Mouse (Mus musculus): Measurements from ENCODE around the gene Actr6. TPM values are rescaled to one million over a fixed set of nuclear protein-coding genes. Genes with fewer than 3 reads are reported as not detected.
"Not testable (repeated sequence)": the region's sequence is repeated elsewhere in the genome, so short reads cannot be mapped to it uniquely, and the experiment has no call there.

Actr6 gene
- polyA plus RNA-seq, 2 experiments, result 16.0 to 34.3 TPM

DNA sequence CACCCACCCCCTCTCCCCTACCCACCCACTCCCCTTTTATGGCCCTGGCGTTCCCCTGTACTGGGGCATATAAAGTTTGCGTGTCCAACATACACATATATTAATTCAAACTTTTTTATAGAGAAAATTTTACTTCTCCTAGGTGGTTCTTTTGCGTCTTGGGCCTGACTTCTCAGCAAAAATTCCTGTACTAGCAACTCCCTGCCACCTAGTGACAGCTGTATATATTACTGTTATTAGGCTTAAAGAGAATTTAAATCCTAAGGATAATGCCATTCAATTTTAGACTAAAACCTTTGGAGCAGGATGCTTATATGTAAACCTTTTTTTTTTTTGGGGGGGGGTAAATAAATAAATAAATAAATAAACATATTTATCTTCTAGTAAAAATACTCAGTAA, 24.7 kb downstream of the Actr6 start:
- Histone ChIP-seq H3K9me3 (ENCODE audit: control insufficient read depth, low read length) (no peaks in the 10 kb centered on the region), H3K9ac (ENCODE audit: low read depth, low read length, severe bottlenecking) (no peak overlapping the region), H3K4me2 (replicated peaks; ENCODE audit: low read depth, low read length, severe bottlenecking) (no peak overlapping the region), H3K27me3 (ENCODE audit: control insufficient read depth, insufficient read depth, low read length) (no peaks in the 10 kb centered on the region), H3K4me1 (ENCODE audit: control insufficient read depth, insufficient read depth, low read length) (0 out of 2 replicates have a peak, but pooled peaks cover 3% of the 10 kb centered on the region), H3K36me3 (ENCODE audit: control insufficient read depth, insufficient read depth, low read length) (peaks cover 6% of the 10 kb centered on the region; the same call in 1 of the 2 replicates), H3K27ac (replicated peaks; ENCODE audit: low read depth, low read length) (no peak overlapping the region), H3K4me3 (replicated peaks; ENCODE audit: low read length) (no peak overlapping the region)
- 50% methylated on average over 3 of the region's 3 CpGs for WGBS
- ATAC-seq (ENCODE audit: low FRiP score, low read depth) (no peak), DNase-seq (ENCODE audit: low spot score) (peak; percentile 34)
- TF ChIP-seq POLR2A (IDR thresholded peaks at IDR 0.05; ENCODE audit: borderline replicate concordance, extremely low read depth, insufficient read depth, insufficient read length), result no peak

DNA sequence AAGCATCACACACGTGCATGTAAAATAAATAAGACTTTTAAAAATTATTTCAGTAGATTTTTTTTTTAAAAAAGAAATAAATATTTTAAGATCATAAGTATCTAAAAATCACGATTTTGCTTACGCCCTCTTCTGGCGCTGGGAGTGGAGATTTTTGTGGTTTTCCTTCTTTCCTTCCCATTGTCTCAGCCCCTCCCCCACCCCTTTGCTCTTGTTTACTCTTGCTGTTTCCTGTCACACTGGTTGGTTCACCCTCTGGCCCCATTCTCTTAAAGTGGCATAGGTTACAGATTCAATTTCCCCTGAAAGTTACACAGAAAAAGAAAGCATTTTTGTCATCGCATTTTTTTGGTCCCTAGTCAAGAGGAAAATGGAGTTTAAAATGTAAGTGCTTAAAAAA, 29.1 kb downstream of the Actr6 start:
- H3K9ac ChIP-seq (ENCODE audit: low read depth, low read length, severe bottlenecking), result no peak overlapping the region
- no peaks in the 10 kb centered on the region for H3K36me3 ChIP-seq (ENCODE audit: control insufficient read depth, insufficient read depth, low read length)
- ATAC-seq (ENCODE audit: low FRiP score, low read depth) (no peak), DNase-seq (ENCODE audit: low spot score) (no peak)
- no peaks in the 10 kb centered on the region for H3K4me1 ChIP-seq (ENCODE audit: control insufficient read depth, insufficient read depth, low read length)
- H3K4me2 ChIP-seq (replicated peaks; ENCODE audit: low read depth, low read length, severe bottlenecking), result no peak overlapping the region
- H3K4me3 ChIP-seq (replicated peaks; ENCODE audit: low read length), result no peak overlapping the region
- TF ChIP-seq POLR2A (IDR thresholded peaks at IDR 0.05; ENCODE audit: borderline replicate concordance, extremely low read depth, insufficient read depth, insufficient read length), result no peak
- H3K27ac ChIP-seq (replicated peaks; ENCODE audit: low read depth, low read length), result no peak overlapping the region
- no peaks in the 10 kb centered on the region for H3K27me3 ChIP-seq (ENCODE audit: control insufficient read depth, insufficient read depth, low read length)
- WGBS, result 56% methylated on average over 5 of the region's 5 CpGs
- H3K9me3 ChIP-seq (ENCODE audit: control insufficient read depth, low read length), result no peaks in the 10 kb centered on the region

DNA sequence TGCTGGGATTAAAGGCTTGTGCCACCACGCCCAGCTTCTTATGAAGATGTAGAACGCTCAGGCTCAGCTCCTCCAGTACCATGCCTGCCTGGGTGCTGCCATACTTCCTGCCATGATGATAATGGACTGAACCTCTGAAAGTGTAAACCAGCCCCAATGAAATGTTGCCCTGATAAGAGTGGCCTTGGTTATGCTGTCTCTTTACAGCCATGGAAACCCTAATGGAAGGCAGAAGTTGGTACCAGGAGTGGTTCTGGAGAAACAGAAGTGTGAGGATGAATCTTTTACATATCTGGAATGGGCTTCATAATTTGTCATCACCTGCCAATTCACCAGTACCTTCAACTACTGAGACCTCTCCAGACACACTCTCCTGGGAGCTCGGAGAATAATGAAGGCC, 34.1 kb downstream of the Actr6 start:
- H3K27ac ChIP-seq (replicated peaks; ENCODE audit: low read depth, low read length), result no peak overlapping the region
- DNase-seq (ENCODE audit: low spot score) (no peak), ATAC-seq (ENCODE audit: low FRiP score, low read depth) (no peak)
- no peaks in the 10 kb centered on the region for H3K9me3 ChIP-seq (ENCODE audit: control insufficient read depth, low read length)
- no peak overlapping the region for H3K9ac ChIP-seq (ENCODE audit: low read depth, low read length, severe bottlenecking)
- 93% methylated on average over 3 of the region's 3 CpGs for WGBS
- no peak for TF ChIP-seq POLR2A (IDR thresholded peaks at IDR 0.05; ENCODE audit: borderline replicate concordance, extremely low read depth, insufficient read depth, insufficient read length)
- H3K4me2 ChIP-seq (replicated peaks; ENCODE audit: low read depth, low read length, severe bottlenecking), result no peak overlapping the region
- H3K4me3 ChIP-seq (replicated peaks; ENCODE audit: low read length), result no peak overlapping the region
- no peaks in the 10 kb centered on the region for H3K36me3 ChIP-seq (ENCODE audit: control insufficient read depth, insufficient read depth, low read length)
- no peaks in the 10 kb centered on the region for H3K27me3 ChIP-seq (ENCODE audit: control insufficient read depth, insufficient read depth, low read length)
- H3K4me1 ChIP-seq (ENCODE audit: control insufficient read depth, insufficient read depth, low read length), result no peaks in the 10 kb centered on the region

DNA sequence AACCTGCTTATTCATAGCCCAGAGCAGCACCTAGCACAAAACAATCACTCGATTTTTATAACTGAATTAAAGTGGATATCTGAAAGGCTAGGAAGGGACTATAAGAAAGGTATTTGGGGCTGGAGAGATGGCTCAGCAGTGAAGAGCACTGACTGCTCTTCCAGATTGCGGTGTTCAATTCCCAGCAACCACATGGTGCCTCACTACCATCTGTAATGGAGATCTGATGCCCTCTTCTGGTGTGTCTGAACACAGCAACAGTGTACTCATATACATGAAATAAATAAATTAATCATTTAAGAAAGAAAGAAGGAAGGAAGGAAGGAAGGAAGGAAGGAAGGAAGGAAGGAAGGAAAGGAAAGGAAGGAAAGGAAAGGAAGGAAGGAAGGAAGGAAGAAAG, 35.8 kb downstream of the Actr6 start:
- not testable (repeated sequence) for H3K4me1 ChIP-seq (ENCODE audit: control insufficient read depth, insufficient read depth, low read length); H3K4me3 ChIP-seq (replicated peaks; ENCODE audit: low read length); H3K36me3 ChIP-seq (ENCODE audit: control insufficient read depth, insufficient read depth, low read length); H3K27me3 ChIP-seq (ENCODE audit: control insufficient read depth, insufficient read depth, low read length); DNase-seq (ENCODE audit: low spot score); H3K9me3 ChIP-seq (ENCODE audit: control insufficient read depth, low read length); ATAC-seq (ENCODE audit: low FRiP score, low read depth); H3K27ac ChIP-seq (replicated peaks; ENCODE audit: low read depth, low read length); H3K4me2 ChIP-seq (replicated peaks; ENCODE audit: low read depth, low read length, severe bottlenecking); H3K9ac ChIP-seq (ENCODE audit: low read depth, low read length, severe bottlenecking)
- 84% methylated on average over 2 of the region's 2 CpGs for WGBS

DNA sequence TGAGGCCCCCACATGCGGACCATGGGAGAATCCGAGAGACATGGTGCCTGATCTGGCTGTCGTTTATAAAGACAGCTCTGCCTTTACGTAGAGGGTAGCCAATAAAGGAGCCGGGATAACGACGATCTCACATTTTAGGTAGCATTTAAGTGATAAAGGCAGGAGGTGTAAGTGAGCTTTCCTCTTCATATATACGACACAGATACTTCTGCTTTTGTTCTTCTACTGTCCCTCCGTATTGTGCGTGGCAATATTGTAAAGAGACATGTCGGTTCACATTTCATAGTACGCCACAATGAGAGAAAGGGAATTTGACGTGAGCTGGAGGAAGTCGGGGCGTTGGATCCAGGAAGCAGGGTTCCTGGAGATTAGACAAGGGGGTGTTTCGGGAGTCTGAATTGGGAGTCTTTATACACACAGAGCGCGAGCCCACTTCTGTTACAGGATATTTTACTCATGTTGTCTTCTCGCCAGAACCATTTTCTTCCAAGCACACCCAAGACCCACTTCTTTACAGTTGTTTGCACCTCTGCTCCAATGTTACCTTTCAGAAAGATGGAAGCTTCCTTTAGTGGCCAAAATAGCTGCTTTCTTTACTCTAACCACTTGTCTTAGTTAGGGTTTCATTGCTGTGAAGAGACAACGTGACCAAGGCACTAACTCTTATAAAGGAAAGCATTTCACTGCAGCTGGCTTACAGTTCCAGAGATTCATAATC, 36.7 kb downstream of the Actr6 start:
- Histone ChIP-seq H3K9me3 (ENCODE audit: control insufficient read depth, low read length) (no peaks in the 10 kb centered on the region), H3K4me2 (replicated peaks; ENCODE audit: low read depth, low read length, severe bottlenecking) (no peak overlapping the region), H3K36me3 (ENCODE audit: control insufficient read depth, insufficient read depth, low read length) (no peaks in the 10 kb centered on the region), H3K27ac (replicated peaks; ENCODE audit: low read depth, low read length) (no peak overlapping the region), H3K9ac (ENCODE audit: low read depth, low read length, severe bottlenecking) (no peak overlapping the region), H3K4me3 (replicated peaks; ENCODE audit: low read length) (no peak overlapping the region), H3K4me1 (ENCODE audit: control insufficient read depth, insufficient read depth, low read length) (no peaks in the 10 kb centered on the region), H3K27me3 (ENCODE audit: control insufficient read depth, insufficient read depth, low read length) (no peaks in the 10 kb centered on the region)
- ATAC-seq (ENCODE audit: low FRiP score, low read depth), result no peak
- 80% methylated on average over 20 of the region's 20 CpGs for WGBS
- no peak for TF ChIP-seq POLR2A (IDR thresholded peaks at IDR 0.05; ENCODE audit: borderline replicate concordance, extremely low read depth, insufficient read depth, insufficient read length)
- DNase-seq (ENCODE audit: low spot score), result no peak
